In genomic region chr1:138334701-138335100, GRCm38 (mm10) we compare ENCODE assay signal across 29 mouse cellular contexts.
DNase-seq lines count a peak whose midpoint lies in the region; ATAC-seq and TF ChIP-seq lines count a peak whose summit lies in the region.
"Had no signal": no experiment of that assay in that cellular context is flagged by ENCODE, and none has a peak within 500 bp of the region (broad histone marks: within the 10 kb centered on the region; RNA-seq: fewer than 3 reads in every experiment).

No protein-coding gene starts in this region.

- TF ChIP-seq CTCF in stomach, postnatal 0 days (IDR thresholded peaks at IDR 0.05; ENCODE audit: low read depth) = no peak

- no peaks in the 10 kb centered on the region for H3K4me1 ChIP-seq in stomach, postnatal 0 days (replicated peaks; ENCODE audit: control insufficient read depth, insufficient read depth)
- H3K4me1 ChIP-seq: embryonic facial prominence, embryonic 13.5 days; limb, embryonic 15.5 days; liver, embryonic 13.5 days; megakaryocyte, embryonic 14.5 days; neural tube, embryonic 15.5 days had no signal

- no peak overlapping the region for H3K4me3 ChIP-seq in stomach, postnatal 0 days (ENCODE audit: low read depth, low read length)
- H3K4me3 ChIP-seq: embryonic facial prominence, embryonic 13.5 days; erythroblast, embryonic 14.5 days; forebrain, embryonic 12.5 days; limb, embryonic 10.5 days; limb, embryonic 15.5 days; liver, embryonic 13.5 days; megakaryocyte, embryonic 14.5 days; neural tube, embryonic 15.5 days had no signal

- DNase-seq in frontal cortex, postnatal 25 days (ENCODE audit: low spot score in 2 of 2) = no peak
- peak; percentile 30 for DNase-seq in right cerebral cortex, adult 18-20 months
- no peak for DNase-seq in right cerebral cortex, postnatal 10 days (ENCODE audit: low spot score in 2 of 2)
- DNase-seq in NIH3T3 (ENCODE audit: low read depth) = peak; percentile 79
- peak; percentile 18 for DNase-seq in stomach, postnatal 0 days (ENCODE audit: low spot score)
- DNase-seq in yolk sac, embryonic 10.5 days (ENCODE audit: low spot score) = no peak
- no peak for DNase-seq in cerebellum, postnatal 36 days
- DNase-seq: adrenal gland, adult 8-10 months; cerebellum, adult 9-11 months; forebrain, postnatal 0 days; gastrocnemius, postnatal 14 days; kidney, adult 18-20 months; kidney, postnatal 36 days; layer of hippocampus, postnatal 36 days; liver, embryonic 13.5 days; lung, adult 18-20 months; lung, postnatal 4 days; midbrain, embryonic 14.5 days; thymus, postnatal 4 days had no signal

- no peaks in the 10 kb centered on the region for H3K27me3 ChIP-seq in stomach, postnatal 0 days (ENCODE audit: control insufficient read depth, insufficient read depth, low read length)
- H3K27me3 ChIP-seq: embryonic facial prominence, embryonic 13.5 days; forebrain, embryonic 12.5 days; limb, embryonic 15.5 days; liver, embryonic 13.5 days; megakaryocyte, embryonic 14.5 days; neural tube, embryonic 15.5 days had no signal

- no peaks in the 10 kb centered on the region for H3K9me3 ChIP-seq in stomach, postnatal 0 days (ENCODE audit: control insufficient read depth, low read length)
- H3K9me3 ChIP-seq: embryonic facial prominence, embryonic 13.5 days; forebrain, embryonic 12.5 days; limb, embryonic 10.5 days; limb, embryonic 15.5 days; liver, embryonic 13.5 days; megakaryocyte, embryonic 14.5 days; neural tube, embryonic 15.5 days had no signal

- H3K4me2 ChIP-seq in stomach, postnatal 0 days (replicated peaks; ENCODE audit: low read depth) = no peak overlapping the region
- H3K4me2 ChIP-seq: embryonic facial prominence, embryonic 13.5 days; forebrain, embryonic 12.5 days; limb, embryonic 15.5 days; liver, embryonic 13.5 days; neural tube, embryonic 15.5 days had no signal

- no peak overlapping the region for H3K9ac ChIP-seq in stomach, postnatal 0 days (ENCODE audit: low read length)
- H3K9ac ChIP-seq: embryonic facial prominence, embryonic 13.5 days; forebrain, embryonic 12.5 days; forebrain, postnatal 0 days; limb, embryonic 15.5 days; liver, embryonic 13.5 days; neural tube, embryonic 15.5 days had no signal

- H3K27ac ChIP-seq in stomach, postnatal 0 days (replicated peaks) = no peak overlapping the region
- H3K27ac ChIP-seq: embryonic facial prominence, embryonic 13.5 days; forebrain, embryonic 12.5 days; limb, embryonic 10.5 days; limb, embryonic 15.5 days; liver, embryonic 13.5 days; neural tube, embryonic 15.5 days had no signal

- peak; percentile 80 for ATAC-seq in frontal cortex, adult (ENCODE audit: low TSS enrichment)
- no peak for ATAC-seq in stomach, postnatal 0 days (ENCODE audit: low FRiP score, low TSS enrichment)
- ATAC-seq: forebrain, postnatal 0 days; hindbrain, embryonic 16.5 days; lung, postnatal 0 days had no signal

- H3K36me3 ChIP-seq in stomach, postnatal 0 days (ENCODE audit: control insufficient read depth, insufficient read depth, low read length) = no peaks in the 10 kb centered on the region
- H3K36me3 ChIP-seq: embryonic facial prominence, embryonic 13.5 days; forebrain, embryonic 12.5 days; limb, embryonic 10.5 days; limb, embryonic 15.5 days; liver, embryonic 13.5 days; neural tube, embryonic 15.5 days had no signal

- no peak for TF ChIP-seq EP300 in stomach, postnatal 0 days (optimal IDR thresholded peaks at IDR 0.05)

- 31% methylated on average over 2 of the region's 2 CpGs for WGBS in stomach, postnatal 0 days

Comparison
In these comparisons a context has a peak if more than half of its experiments do, and no peak if none do; other contexts are left out.
1. DNase-seq: peak in right cerebral cortex, adult 18-20 months (single experiment), NIH3T3 (single experiment) and stomach, postnatal 0 days (single experiment); none in frontal cortex, postnatal 25 days (0 of 2), right cerebral cortex, postnatal 10 days (0 of 2), yolk sac, embryonic 10.5 days (single experiment) and cerebellum, postnatal 36 days (0 of 2).